Mouse (Mus musculus) G1E (cell line): ENCODE results near the gene Fam83f. TPM values are rescaled to one million over a fixed set of nuclear protein-coding genes. Genes with fewer than 3 reads are reported as not detected.

ENCODE experiments used
- ATAC-seq: 2 replicates; pipeline ENCODE4 v1.8.0; 2016; ENCODE audit warnings: mild to moderate bottlenecking; ENCODE audit not compliant: insufficient number of reproducible peaks, poor library complexity, low FRiP score, severe bottlenecking; ENCODE audit errors: extremely low read depth
- DNase-seq: peaks from one replicate; pipeline ENCODE4 v3.0.0; 2012; ENCODE audit warnings: low spot score
- H3K27me3 ChIP-seq: 2 replicates; pipeline ENCODE4 v1.6.1; 2012; ENCODE audit warnings: mild to moderate bottlenecking, low read length, inconsistent platforms; ENCODE audit not compliant: insufficient read depth
- H3K36me3 ChIP-seq: replicated peaks from 2 replicates; pipeline ENCODE3; 2012; ENCODE audit warnings: mild to moderate bottlenecking, inconsistent platforms
- H3K4me1 ChIP-seq: 2 replicates; pipeline ENCODE4 v1.6.1; 2012; ENCODE audit warnings: low read depth, low read length, inconsistent platforms, mixed read lengths; ENCODE audit not compliant: insufficient read depth
- H3K4me3 ChIP-seq: 2 replicates; pipeline ENCODE4 v1.5.1; 2012; ENCODE audit warnings: low read depth, mild to moderate bottlenecking, inconsistent platforms, low read length, moderate library complexity, mixed read lengths
- H3K9me3 ChIP-seq: replicated peaks from 2 replicates; pipeline ENCODE4 v1.6.1; 2012; ENCODE audit warnings: inconsistent platforms
- CTCF ChIP-seq: IDR thresholded peaks from 2 replicates; pipeline ENCODE4 v1.5.1; 2012; ENCODE audit warnings: low read depth, low read length, inconsistent platforms, mixed read lengths
- GATA1 ChIP-seq: IDR thresholded peaks from 2 replicates; pipeline ENCODE4 v1.6.1; 2012; ENCODE audit warnings: borderline replicate concordance, low read length, inconsistent platforms, mixed read lengths
- GATA2 ChIP-seq: IDR thresholded peaks from 2 replicates; pipeline ENCODE4 v1.6.1; 2012; ENCODE audit warnings: low read depth, low read length, inconsistent platforms, borderline replicate concordance
- POLR2AphosphoS5 ChIP-seq: IDR thresholded peaks from 2 replicates; pipeline ENCODE4 v1.6.1; 2012; ENCODE audit warnings: low read depth, low read length, inconsistent platforms; ENCODE audit not compliant: insufficient replicate concordance
- TAL1 ChIP-seq: conservative IDR thresholded peaks from 2 replicates; pipeline ENCODE4 v1.6.1; 2012; ENCODE audit warnings: low read depth, low read length, inconsistent platforms, mixed read lengths
- polyA plus RNA-seq: library from polyadenylated mRNA; stranded (reverse); fragments of >175 nt; gene quantifications from 2 replicates; pipeline ENCODE4 v1.2.3, GENCODE M21; 2012
- total RNA-seq, 2 experiments: library from RNA; stranded (forward) in 1 of 2; stranded (reverse) in 1 of 2; fragments of 200-1000 nt in 1 of 2; fragments of >200 nt in 1 of 2; fragmentation: Nextera tagmentation in 1 of 2; gene quantifications; 2 replicates each; pipeline ENCODE4 v1.2.3; 2014 to 2017

The Fam83f gene
- total and polyA plus RNA-seq, 3 experiments = 0.11 TPM; not detected in 2

DNA sequence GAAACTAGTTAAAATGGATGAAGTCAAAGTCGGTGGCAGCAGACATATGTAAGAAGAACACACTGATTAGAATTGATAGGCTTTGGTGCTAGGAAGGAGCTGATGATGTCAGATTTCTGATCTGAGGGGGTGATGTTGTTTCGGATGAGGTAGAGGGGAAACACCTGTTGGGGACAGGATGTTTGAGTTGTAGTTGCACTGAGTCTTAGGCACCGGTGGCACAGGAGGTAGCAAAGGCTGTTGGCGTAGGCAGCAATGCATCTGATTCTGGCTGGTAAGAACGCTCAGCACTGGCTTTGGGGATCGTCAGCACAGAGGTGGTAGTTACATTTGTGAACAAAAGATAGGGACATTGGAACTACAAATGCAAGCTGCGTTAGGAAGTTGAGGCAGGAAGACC, 72.0 kb downstream of the Fam83f start:
- Histone ChIP-seq H3K36me3 (peaks cover 9% of the 10 kb centered on the region), H3K27me3 (no peaks in the 10 kb centered on the region), H3K4me3 (no peak overlapping the region), H3K9me3 (no peaks in the 10 kb centered on the region), H3K4me1 (peaks cover 68% of the 10 kb centered on the region)
- no peak for TF ChIP-seq CTCF
- no peak for TF ChIP-seq GATA1
- no peak for TF ChIP-seq GATA2
- no peak for TF ChIP-seq TAL1
- TF ChIP-seq POLR2AphosphoS5 = no peak
- DNase-seq (no peak), ATAC-seq (no peak)

DNA sequence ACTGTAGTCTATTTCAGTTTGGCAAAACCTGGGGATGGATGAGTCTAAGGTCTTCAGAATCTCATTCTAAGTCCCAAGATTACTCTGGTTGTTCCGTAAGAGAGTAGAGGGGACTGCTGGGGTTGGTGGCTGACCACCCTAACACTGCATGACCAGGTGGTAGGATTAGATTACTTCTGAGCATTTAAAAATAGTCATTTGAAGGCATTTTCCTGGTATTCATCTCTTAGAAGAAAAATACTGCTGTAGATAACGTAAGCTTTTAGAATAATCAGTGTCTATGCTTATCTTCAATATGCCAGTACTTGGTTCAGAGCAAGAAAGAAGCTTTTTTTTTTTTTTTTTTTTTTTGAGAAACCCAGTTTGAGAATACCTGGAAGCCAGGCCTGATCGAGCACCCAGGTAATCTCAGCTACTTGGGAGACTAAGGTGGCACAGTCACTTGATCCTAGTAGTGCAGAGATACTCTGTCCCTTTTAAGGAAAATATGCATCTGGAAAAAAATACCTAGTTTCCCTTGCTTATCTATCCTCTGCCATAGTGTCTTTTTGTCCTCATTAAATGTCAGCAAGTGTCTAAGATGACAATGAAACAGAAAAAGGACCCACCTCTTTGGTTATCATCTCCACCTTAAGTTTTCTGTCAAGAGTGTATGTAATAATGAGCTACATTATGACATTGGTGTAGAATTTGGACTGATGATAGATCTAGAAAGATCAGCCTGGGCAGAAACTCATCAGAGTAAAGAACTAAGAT, 73.2 kb downstream of the Fam83f start:
- peaks cover 9% of the 10 kb centered on the region for H3K36me3 ChIP-seq
- H3K27me3 ChIP-seq = no peaks in the 10 kb centered on the region
- peaks cover 69% of the 10 kb centered on the region for H3K4me1 ChIP-seq
- DNase-seq (peak; percentile 19), ATAC-seq (peak; percentile 45)
- no peaks in the 10 kb centered on the region for H3K9me3 ChIP-seq
- no peak for TF ChIP-seq GATA2
- no peak for TF ChIP-seq GATA1
- no peak for TF ChIP-seq POLR2AphosphoS5
- peak; percentile 75 for TF ChIP-seq TAL1
- no peak overlapping the region for H3K4me3 ChIP-seq

DNA sequence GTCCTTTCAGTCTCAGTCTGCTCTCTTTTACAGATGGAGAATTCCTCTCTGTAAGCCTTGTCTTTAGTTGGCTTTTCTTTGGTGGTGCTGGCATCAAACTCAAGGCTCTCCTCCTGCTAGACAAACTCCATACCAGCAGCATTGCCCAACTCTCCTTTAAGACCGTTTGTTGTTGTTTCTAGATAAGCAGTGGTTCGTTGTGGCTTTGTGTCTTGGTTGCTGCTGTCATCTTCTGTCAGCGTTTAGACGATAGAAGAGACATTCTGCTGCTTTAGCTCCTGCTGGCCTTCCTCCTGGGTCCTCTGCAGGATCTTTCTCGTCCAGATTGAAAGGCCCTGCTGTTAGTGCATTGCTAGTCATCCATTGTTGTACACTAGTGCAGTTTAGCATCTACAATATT, 77.3 kb downstream of the Fam83f start:
- ATAC-seq (no peak), DNase-seq (no peak)
- no peak overlapping the region for H3K4me3 ChIP-seq
- H3K27me3 ChIP-seq = no peaks in the 10 kb centered on the region
- no peaks in the 10 kb centered on the region for H3K9me3 ChIP-seq
- H3K36me3 ChIP-seq = peaks cover 12% of the 10 kb centered on the region
- TF ChIP-seq CTCF (no peak), GATA2 (no peak), GATA1 (no peak), POLR2AphosphoS5 (no peak), TAL1 (no peak)
- peaks cover 53% of the 10 kb centered on the region for H3K4me1 ChIP-seq

Other genes with a start within 250 kb of the Fam83f start
- gene Enthd1, start 106.7 kb upstream of the Fam83f start, total RNA-seq (2014; fragmentation: Nextera tagmentation) = not detected in 2 replicates
- gene Enthd1, start 106.7 kb upstream of the Fam83f start, total RNA-seq (2017) = 0.12 and 0.16 TPM in 2 replicates
- gene Enthd1, start 106.7 kb upstream of the Fam83f start, polyA plus RNA-seq = not detected in 2 replicates
- gene Grap2, start 99.3 kb upstream of the Fam83f start, total RNA-seq (2014; fragmentation: Nextera tagmentation) = 2.3 and 21.1 TPM in 2 replicates
- gene Grap2, start 99.3 kb upstream of the Fam83f start, total RNA-seq (2017) = 2.8 and 4.9 TPM in 2 replicates
- 4.5 and 4.6 TPM in 2 replicates for gene Grap2, start 99.3 kb upstream of the Fam83f start, polyA plus RNA-seq
- gene Tnrc6b, start 39.5 kb downstream of the Fam83f start, total RNA-seq (2014; fragmentation: Nextera tagmentation) = 51.2 and 146 TPM in 2 replicates
- gene Tnrc6b, start 39.5 kb downstream of the Fam83f start, total RNA-seq (2017) = 15.3 and 24.5 TPM in 2 replicates
- gene Tnrc6b, start 39.5 kb downstream of the Fam83f start, polyA plus RNA-seq = 10.0 and 14.2 TPM in 2 replicates